Mouse (Mus musculus) fat pad, adult 2 months (tissue): ENCODE results near the gene Icam4.
"Not testable (repeated sequence)": the region's sequence is repeated elsewhere in the genome, so short reads cannot be mapped to it uniquely, and the experiment has no call there.

Source experiments
- DNase-seq: peaks from one replicate; pipeline ENCODE4 v3.0.0-alpha.2; 2011; ENCODE audit warnings: low read depth, low spot score; ENCODE audit errors: extremely low read depth

The Icam4 gene

GRCm38 (mm10) chr9:21029291-21030054 lies at the start of gene Icam4:
Gene Icam4, plus strand, starts transcription at chr9:21029373.
- no peak for DNase-seq

- DNase-seq = no peak
Observed at GRCm38 (mm10) chr9:20979769-20980168, 49.4 kb upstream of the Icam4 start.

- no peak for DNase-seq
Observed at GRCm38 (mm10) chr9:20982171-20982570, 47.0 kb upstream of the Icam4 start.

GRCm38 (mm10) chr9:20983169-20983568 lies 46.0 kb upstream of the Icam4 start:
- DNase-seq = no peak

GRCm38 (mm10) chr9:20986952-20987686 lies 42.1 kb upstream of the Icam4 start:
- no peak for DNase-seq

- no peak for DNase-seq
Observed at GRCm38 (mm10) chr9:20987953-20988352, 41.2 kb upstream of the Icam4 start.

DNA sequence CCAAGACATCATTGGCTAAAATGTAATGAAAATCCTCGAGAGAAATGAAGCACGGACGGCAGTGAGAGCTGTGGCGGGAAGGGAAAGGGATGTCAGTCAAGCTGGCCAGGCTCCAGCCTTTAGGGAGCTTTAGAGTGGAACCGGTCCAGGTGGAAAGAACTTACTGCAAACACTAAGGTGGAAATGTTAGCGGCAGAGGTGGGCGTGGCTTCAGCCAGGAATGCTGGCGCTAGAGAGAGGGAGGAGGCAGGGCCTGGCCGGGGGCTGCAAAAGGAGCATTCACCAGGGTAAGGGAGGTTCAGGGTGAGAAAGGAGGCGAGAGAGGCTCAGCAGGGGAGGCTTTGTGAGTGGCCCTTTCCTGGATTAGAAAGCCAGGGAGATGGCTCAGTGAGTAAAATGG lies 38.3 kb upstream of the Icam4 start:
- DNase-seq = no peak

DNA sequence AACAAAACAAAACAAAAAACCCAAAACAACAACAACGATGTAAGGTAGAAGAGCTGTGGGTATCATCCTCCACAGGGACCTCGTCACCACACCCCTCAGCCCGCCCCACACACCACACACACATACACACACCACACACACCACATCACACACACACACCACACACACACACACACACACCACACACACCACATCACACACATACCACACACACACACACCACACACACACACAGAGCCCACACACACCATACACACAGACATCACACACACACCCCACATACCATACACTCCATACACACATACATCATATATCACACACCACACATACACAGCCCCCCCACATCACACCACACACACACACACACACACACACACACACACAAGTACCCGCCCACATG lies 37.6 kb upstream of the Icam4 start:
- DNase-seq = no peak

GRCm38 (mm10) chr9:20993165-20993898 lies 35.8 kb upstream of the Icam4 start:
- no peak for DNase-seq

DNA sequence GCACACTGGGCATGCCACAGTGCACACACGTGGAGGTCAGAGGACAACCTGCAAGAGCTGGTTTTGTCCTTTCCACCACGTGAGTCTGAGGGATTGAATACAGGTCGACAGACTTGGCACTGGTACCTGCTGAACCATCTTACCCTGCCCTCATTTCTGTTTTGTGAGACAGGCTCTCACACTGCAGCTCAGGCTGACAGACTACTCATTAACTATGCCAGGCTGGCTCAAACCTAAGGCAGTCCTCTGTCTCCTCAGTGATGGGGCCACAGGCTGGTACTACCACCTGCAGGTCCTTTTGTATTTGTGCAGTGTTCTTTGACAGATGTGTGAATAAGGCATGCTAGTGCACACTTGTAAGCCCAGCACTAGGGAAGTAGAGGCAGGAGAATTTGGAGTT lies 34.1 kb upstream of the Icam4 start:
- no peak for DNase-seq

GRCm38 (mm10) chr9:20997065-20997464 lies 32.1 kb upstream of the Icam4 start:
- DNase-seq = no peak

DNA sequence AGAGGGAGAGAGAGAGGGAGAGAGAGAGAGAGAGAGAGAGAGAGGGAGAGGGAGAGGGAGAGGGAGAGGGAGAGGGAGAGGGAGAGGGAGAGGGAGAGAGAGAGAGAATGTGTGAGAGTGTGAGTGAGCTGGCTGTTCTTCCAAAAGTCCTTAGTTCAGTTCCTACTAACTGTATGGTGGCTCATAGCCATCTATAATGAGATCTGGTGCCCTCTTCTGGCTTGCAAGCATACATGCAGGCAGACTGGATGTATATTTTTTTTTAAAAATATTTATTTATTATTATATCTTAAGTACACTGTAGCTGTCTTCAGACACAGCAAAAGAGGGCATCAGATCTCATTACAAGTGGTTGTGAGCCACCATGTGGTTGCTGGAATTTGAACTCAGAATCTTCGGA lies 30.8 kb upstream of the Icam4 start:
- DNase-seq = not testable (repeated sequence)

DNA sequence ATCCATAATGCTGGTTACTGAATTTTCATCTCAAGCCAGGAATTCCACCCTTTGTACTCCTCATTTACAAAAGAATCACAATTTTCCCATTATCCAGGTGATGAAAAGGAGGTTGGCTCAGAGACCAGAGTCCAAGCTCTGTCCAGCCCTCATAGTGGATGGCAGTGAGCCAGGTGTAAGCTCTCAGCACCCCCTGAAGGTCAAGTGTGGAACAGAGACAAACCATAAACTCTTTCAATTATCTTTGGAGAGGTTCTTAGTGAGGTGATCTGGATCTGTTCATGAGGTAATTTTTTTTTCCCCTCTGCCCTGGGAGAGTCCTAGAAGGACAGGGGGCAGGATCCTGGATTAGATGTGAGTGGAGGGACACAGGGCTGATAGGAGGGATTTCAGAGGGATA lies 28.4 kb upstream of the Icam4 start:
- no peak for DNase-seq

- DNase-seq = no peak
Observed at GRCm38 (mm10) chr9:21001651-21002200, 27.4 kb upstream of the Icam4 start.

GRCm38 (mm10) chr9:21002270-21002626 lies 26.9 kb upstream of the Icam4 start:
- DNase-seq = no peak

GRCm38 (mm10) chr9:21002627-21003551 lies 26.3 kb upstream of the Icam4 start, which contains the start of gene Mrpl4:
Gene Mrpl4, plus strand, starts transcription at chr9:21002738.
- no peak for DNase-seq

- DNase-seq = no peak
Observed at GRCm38 (mm10) chr9:21007313-21007952, 21.7 kb upstream of the Icam4 start.

GRCm38 (mm10) chr9:21008007-21008406 lies 21.2 kb upstream of the Icam4 start:
- DNase-seq = no peak

GRCm38 (mm10) chr9:21010362-21010761 lies 18.8 kb upstream of the Icam4 start:
- DNase-seq = no peak
